Mouse (Mus musculus): ENCODE measurements around the gene Plppr3.
A peak's percentile ranks its signal among the peaks of the same experiment; 100 is the strongest.

DNA sequence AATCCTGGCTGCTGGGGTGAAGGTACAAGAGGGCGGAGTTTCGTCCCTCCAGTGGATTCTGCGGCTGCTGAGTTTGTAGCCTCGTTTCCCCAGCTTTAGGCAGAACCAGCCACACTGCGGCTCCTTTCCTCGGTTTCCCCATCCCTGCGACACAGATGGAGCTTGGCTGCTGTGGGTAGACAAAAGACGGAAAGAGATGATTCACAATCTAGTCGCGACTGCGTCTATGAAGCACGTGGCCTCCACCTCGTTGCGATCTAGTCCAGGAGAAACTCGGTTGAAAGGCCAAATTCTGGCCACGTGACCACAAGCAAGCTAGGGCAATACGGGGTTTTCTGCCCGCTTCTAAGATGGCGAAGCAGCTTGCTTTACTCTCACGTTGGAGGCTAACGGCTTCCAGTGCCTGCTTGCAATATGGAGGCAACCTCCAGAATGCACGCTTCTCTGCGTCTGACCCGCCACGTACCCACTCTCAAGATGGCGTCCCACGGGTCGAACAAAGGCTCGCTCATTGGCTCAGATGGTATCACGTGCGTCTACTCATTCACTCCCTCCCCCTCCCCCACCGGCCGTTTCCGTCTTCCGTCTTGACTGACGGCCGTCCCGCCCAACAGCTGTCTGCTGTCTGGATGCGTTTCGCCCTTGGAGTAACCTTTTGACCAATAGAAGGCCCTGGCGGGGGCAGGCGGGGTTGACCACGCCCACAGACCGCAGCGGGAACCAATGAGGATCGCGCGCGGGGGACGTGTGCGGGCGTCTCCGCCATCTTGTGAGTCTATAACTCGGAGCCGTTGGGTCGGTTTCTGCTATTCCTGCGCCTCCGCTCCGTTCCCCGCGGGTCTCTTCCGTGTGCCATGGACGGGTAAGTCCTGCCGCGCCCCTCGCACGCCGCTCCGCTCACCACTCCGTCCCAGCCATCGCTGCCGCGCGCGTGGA is 20.3 kb downstream of the Plppr3 start, which contains the start of gene Ptbp1:
- TF ChIP-seq CTCF (IDR thresholded peaks at IDR 0.05; ENCODE audit: control insufficient read depth, insufficient read depth, low read length) (no peak), POLR2A (IDR thresholded peaks at IDR 0.05; ENCODE audit: borderline replicate concordance, control insufficient read depth, low read depth, low read length) (peak; percentile 94)

Data from bone marrow, adult 2 months (tissue).